Mouse (Mus musculus) bone marrow, adult 2 months (tissue): ENCODE results near the gene Nans.
A peak's percentile ranks its signal among the peaks of the same experiment; 100 is the strongest.

Source experiments
- CTCF ChIP-seq: fragments of 200-500 bp; IDR thresholded peaks from 2 replicates; pipeline ENCODE4 v1.5.1; 2011; ENCODE audit warnings: low read length, control low read depth; ENCODE audit not compliant: control insufficient read depth, insufficient read depth
- POLR2A ChIP-seq: fragments of 200-500 bp; IDR thresholded peaks from 2 replicates; pipeline ENCODE4 v1.6.1; 2011; ENCODE audit warnings: low read depth, mild to moderate bottlenecking, control low read depth, low read length, borderline replicate concordance; ENCODE audit not compliant: control insufficient read depth

- TF ChIP-seq CTCF (0 out of 2 replicates have a peak, but pooled peaks have one; percentile 9), POLR2A (peak; percentile 76; the same call in 1 of the 2 replicates)
These were observed 46.9 kb downstream of the Nans start, which contains the start of gene Trim14 for GRCm38 (mm10) chr4:46535840-46536361.
